Mouse (Mus musculus) Patski (cell line): ENCODE measurements around the gene Aph1a. TPM values are rescaled to one million over a fixed set of nuclear protein-coding genes. Genes with fewer than 3 reads are reported as not detected.
A peak's percentile ranks its signal among the peaks of the same experiment; 100 is the strongest.
"Not testable (repeated sequence)": the region's sequence is repeated elsewhere in the genome, so short reads cannot be mapped to it uniquely, and the experiment has no call there.

ENCODE experiments used
- ATAC-seq: fragments of 100-300 bp; one replicate; pipeline ENCODE4 v1.8.0; 2021
- CTCF ChIA-PET: fragments of 350-600 bp; sonication (Branson Sonifier 250); formaldehyde crosslinking; loops from one replicate; lab custom pipeline; 2022; ENCODE audit warnings: inconsistent platforms; lab: Charles Lee
- POLR2A ChIA-PET: fragments of 350-600 bp; sonication (Branson Sonifier 250); formaldehyde crosslinking; loops from one replicate; lab custom pipeline; 2022; ENCODE audit warnings: antibody characterized with exemption, inconsistent platforms; lab: Charles Lee
- DNase-seq: peaks from one replicate; pipeline ENCODE4 v3.0.0-alpha.2; 2011; ENCODE audit warnings: low read depth, low spot score
- H3K27me3 ChIP-seq: fragments of 371-371 bp; one replicate; pipeline ENCODE4 v1.5.1; 2021
- CTCF ChIP-seq: fragments of 100-300 bp; IDR thresholded peaks from one replicate; pipeline ENCODE4 v1.5.1; 2021
- in situ Hi-C: fragments of 300-500 bp; cut with MboI; formaldehyde crosslinking; loops from 3 replicates; pipeline ENCODE4 v1.11.1; 2018; ENCODE audit warnings: low pct_unique_long_range_greater_than_20kb, mixed read lengths
- polyA plus RNA-seq: library from polyadenylated mRNA; unstranded; gene quantifications from one replicate; pipeline ENCODE4 v1.2.3, GENCODE M21; 2021

Aph1a gene
- polyA plus RNA-seq, 1 experiment from 2014 or later: 297 TPM

DNA sequence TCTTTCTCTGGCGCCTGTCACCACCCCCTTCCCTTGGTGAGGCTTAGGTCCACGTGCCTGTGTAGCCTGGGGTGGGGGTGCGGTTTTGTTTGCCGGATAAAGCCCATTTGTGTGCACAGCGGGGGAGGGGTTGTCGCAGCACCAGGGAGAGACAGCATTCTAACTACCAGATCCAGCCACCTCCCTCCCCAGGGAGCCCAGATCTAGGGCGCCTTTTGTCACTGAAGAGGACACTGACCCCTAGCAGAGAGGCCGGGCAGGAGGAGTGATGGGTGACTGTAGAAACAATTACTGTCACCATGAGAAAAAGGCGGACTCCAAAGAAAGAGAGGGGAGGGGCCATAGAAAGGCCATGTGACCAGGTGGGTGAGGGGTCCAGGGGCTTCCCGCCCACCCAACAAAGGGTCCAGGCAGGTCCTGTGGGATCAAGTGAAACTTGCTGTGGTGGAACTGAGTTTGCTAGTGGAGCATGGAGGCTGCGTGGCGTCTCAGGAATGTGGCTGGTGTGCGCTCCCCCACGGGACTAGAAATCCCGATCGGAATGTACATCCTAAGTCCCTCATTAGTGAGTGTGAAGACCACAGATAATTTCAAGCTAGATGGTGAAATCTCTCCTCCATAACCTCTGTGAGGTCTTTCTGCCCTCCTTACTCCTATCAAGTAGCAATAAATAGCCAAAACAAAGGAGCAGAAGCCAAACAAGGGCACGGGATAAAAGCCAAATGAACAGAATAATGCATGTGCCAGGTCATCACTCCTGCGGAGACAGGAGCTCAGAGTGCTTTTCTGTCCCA, 11.6 kb downstream of the Aph1a start:
- ChIA-PET CTCF (interaction anchor here (1.0 to 6.0 kb wide), 20 partner anchors 7 to 61 kb away, joined by 3 to 46 read pairs (median 8); partner anchors contain the start of genes Aph1a, Ciart and Mrps21), POLR2A (interaction anchor here (0.6 to 3.8 kb wide), 9 partner anchors 9 to 41 kb away, joined by 3 to 16 read pairs (median 5); partner anchors contain the start of genes Aph1a and Ciart)
- in situ Hi-C loops: no loop called here
- peak; percentile 45 for ATAC-seq
- peak; percentile 71 for DNase-seq
- H3K27me3 ChIP-seq: no peaks in the 10 kb centered on the region
- TF ChIP-seq CTCF: no peak

DNA sequence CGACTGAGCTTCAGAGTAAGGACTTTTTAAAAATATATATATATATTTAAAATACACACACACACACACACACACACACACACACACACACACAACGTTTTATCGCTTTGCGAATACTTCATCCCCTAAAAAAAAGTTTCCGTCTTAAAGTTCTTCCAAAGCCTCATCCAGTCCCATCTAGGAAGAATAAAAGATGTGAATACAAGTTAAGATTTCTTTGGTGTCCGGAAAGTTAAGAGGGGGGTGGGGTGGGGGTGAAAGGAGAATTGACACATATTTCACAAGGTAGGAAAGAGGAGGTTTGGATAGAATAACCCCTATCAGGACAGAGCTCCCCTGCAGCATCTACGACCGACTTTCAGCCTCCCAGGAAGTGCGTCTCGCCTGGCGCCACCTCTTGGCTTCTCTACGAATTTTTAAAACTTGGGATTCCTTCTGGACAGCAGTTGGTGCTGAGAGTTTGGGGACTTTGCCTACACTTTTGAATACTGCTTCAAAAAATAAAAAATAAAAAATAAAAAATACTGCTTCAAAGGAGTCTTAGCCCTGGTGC, 12.2 kb downstream of the Aph1a start:
- POLR2A ChIA-PET: interaction anchor here (0.6 to 3.8 kb wide), 9 partner anchors 10 to 41 kb away, joined by 3 to 16 read pairs (median 5); partner anchors contain the start of genes Aph1a and Ciart
- ATAC-seq: peak; percentile 24
- CTCF ChIA-PET: interaction anchor here (0.6 to 6.0 kb wide), 24 partner anchors 8 to 403 kb away, joined by 3 to 46 read pairs (median 6); partner anchors contain the start of genes Aph1a, Ciart and Mrps21

DNA sequence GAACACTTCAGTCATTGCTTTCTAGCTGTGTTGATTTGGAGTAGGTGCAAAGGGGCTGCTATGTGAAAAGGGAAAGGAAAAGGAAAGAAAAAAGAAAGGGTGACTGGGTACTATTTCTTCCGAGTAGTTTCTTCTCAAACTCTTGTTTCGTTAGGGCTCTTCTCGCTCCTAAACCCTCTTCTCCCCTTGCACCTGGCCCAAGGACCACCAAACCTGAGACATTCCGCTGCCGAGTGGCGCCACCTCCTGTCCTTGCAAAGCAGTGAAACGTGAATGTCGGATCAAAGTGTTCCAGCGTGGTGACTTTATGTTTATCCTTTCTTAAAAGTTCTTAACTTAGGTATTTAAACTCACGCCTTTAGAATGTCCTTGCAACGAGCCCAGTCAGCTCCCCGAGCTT, 13.1 kb downstream of the Aph1a start:
- no peak for DNase-seq
- no peak for TF ChIP-seq CTCF
- H3K27me3 ChIP-seq: no peaks in the 10 kb centered on the region
- no peak for ATAC-seq
- CTCF ChIA-PET: interaction anchor here (0.6 to 6.0 kb wide), 30 partner anchors 9 to 404 kb away, joined by 3 to 46 read pairs (median 5); partner anchors contain the start of genes Adamtsl4, Ciart and Mrps21
- POLR2A ChIA-PET: interaction anchor here (1.0 to 3.8 kb wide), 7 partner anchors 13 to 34 kb away, joined by 3 to 16 read pairs (median 6); partner anchors contain the start of genes Aph1a and Ciart
- in situ Hi-C loops: no loop called here

More for the DNA sequence above, 12.2 kb downstream of the Aph1a start:
- no peak for DNase-seq
- no peaks in the 10 kb centered on the region for H3K27me3 ChIP-seq
- no peak for TF ChIP-seq CTCF
- in situ Hi-C loops: no loop called here

DNA sequence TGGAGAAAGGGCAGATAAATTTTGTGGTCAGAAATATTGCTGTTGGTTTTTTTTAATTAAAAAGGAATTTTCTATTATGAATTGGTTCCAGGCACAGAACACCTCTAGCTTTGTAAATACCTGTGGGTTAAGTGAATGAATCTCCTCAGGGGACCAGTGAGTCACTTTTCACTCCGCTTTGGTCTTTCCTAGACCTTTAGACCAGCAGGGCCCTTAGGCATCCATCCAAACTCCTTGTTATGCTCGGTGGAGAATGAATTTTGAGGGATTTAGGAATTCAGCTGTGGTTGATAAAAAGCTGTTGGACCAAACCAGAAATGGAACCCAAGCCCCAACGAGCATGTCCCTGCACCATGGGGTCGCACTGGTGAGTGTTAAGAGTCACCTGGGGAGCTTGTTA, 13.8 kb downstream of the Aph1a start:
- ATAC-seq (peak; percentile 63), DNase-seq (peak; percentile 100)
- TF ChIP-seq CTCF: no peak
- POLR2A ChIA-PET: interaction anchor here (0.6 to 2.1 kb wide), 7 partner anchors 16 to 269 kb away, joined by 3 to 16 read pairs (median 5); partner anchors contain the start of gene Ciart
- in situ Hi-C loops: no loop called here
- H3K27me3 ChIP-seq: no peaks in the 10 kb centered on the region
- CTCF ChIA-PET: interaction anchor here (0.9 to 6.0 kb wide), 22 partner anchors 9 to 220 kb away, joined by 3 to 46 read pairs (median 5); partner anchors contain the start of genes Adamtsl4, Ciart and Mrps21

DNA sequence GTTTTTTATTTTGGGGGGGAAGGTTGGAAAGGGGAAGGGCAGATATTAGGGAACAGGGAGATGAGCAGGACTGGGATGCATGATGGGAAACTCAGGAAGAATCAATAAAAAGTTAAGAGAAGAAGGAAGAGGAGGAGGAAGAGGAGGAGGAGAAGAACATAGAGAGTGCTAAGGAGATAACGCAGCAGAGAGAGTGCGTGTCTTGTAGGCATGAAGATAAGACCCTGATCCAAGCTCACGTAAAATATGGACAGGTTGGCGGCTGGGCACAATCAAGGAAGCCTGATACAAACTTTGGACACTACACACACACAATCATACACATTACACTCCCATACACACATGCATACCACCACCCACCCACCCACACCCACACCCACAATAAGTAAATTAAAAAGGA, 20.9 kb downstream of the Aph1a start:
- DNase-seq: no peak
- in situ Hi-C loops: no loop called here
- CTCF ChIA-PET: interaction anchor here (0.9 to 1.2 kb wide), 3 partner anchors 12 to 52 kb away, joined by 3 to 5 read pairs (median 3); no protein-coding TSS in a partner anchor
- H3K27me3 ChIP-seq: no peaks in the 10 kb centered on the region
- no peak for TF ChIP-seq CTCF
- ATAC-seq: no peak
- POLR2A ChIA-PET: interaction anchor here (0.6 to 0.7 kb wide), 2 partner anchors 259 to 630 kb away, joined by 3 to 4 read pairs; no protein-coding TSS in a partner anchor

DNA sequence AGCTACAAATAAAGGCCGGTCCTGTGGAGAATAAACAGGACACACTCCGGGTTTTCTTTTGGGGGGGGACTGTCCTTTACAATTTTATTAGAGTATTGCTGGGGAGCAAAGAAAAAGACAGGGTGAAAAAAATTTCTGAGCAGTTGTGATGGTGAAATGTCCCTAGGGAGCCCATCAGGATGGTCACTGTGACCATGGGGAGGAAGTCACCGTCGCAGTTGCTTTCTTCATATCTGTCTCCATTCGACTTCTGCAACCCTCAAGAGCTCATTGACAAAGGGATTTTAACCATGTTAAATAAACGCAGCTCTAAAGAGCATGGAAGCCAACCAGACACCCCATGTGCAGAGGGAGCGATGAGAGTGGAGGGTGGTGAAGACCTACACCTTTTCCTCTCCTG, 23.0 kb downstream of the Aph1a start:
- no peak for ATAC-seq
- in situ Hi-C loops: no loop called here
- no peak for TF ChIP-seq CTCF
- no peak for DNase-seq
- POLR2A ChIA-PET: interaction anchor here (1.1 kb wide), 1 partner anchor 10 kb away, joined by 4 read pairs; no protein-coding TSS in a partner anchor
- H3K27me3 ChIP-seq: no peaks in the 10 kb centered on the region
- CTCF ChIA-PET: interaction anchor here (1.5 to 2.9 kb wide), 3 partner anchors 10 to 17 kb away, joined by 3 to 19 read pairs (median 5); no protein-coding TSS in a partner anchor

DNA sequence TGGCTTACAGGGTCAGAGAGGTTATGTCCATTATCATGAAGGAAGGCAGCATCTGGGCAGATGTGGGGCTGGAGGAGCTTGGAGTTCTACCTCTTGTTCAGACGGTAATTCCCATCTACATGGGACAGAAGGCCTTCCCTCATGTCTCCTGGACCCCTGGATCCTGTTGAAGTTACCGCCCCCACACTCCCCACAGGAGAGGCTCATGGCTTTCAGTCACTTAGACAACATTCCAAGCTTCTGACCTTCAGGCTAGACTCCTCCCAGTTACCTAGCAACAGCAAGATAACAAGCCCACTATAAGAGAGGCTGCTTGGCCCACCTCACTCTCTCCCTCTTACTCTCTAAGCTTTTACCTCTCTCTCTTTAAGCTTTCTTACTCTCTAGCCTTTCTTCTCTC, 26.8 kb downstream of the Aph1a start:
- DNase-seq, H3K27me3 ChIP-seq, ATAC-seq, in situ Hi-C loops: not testable (repeated sequence)
- CTCF ChIA-PET: interaction anchor here (0.8 to 1.7 kb wide), 4 partner anchors 12 to 145 kb away, joined by 4 to 7 read pairs (median 4); no protein-coding TSS in a partner anchor
- POLR2A ChIA-PET: interaction anchor here (0.6 kb wide), 1 partner anchor 10 kb away, joined by 5 read pairs; no protein-coding TSS in a partner anchor

DNA sequence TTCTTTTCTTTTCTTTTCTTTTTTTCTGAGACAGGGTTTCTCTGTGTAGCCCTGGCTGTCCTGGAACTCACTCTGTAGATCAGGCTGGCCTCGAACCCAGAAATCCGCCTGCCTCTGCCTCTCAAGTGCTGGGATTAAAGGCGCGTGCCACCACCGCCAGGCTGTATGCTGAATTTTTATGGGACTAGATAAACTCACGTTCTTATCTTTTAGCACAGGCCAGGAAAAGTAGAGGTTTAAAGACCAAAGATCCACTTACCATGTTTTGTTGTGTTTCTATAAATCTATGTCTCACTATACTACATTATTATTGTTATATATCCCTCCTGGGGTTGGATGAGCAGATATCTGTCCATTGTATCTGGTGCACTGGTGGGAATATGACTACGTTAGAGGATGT, 29.7 kb downstream of the Aph1a start:
- in situ Hi-C loops, DNase-seq, ATAC-seq, H3K27me3 ChIP-seq, POLR2A ChIA-PET: not testable (repeated sequence)
- CTCF ChIA-PET: interaction anchor here (2.2 kb wide), 1 partner anchor 17 kb away, joined by 5 read pairs; no protein-coding TSS in a partner anchor

DNA sequence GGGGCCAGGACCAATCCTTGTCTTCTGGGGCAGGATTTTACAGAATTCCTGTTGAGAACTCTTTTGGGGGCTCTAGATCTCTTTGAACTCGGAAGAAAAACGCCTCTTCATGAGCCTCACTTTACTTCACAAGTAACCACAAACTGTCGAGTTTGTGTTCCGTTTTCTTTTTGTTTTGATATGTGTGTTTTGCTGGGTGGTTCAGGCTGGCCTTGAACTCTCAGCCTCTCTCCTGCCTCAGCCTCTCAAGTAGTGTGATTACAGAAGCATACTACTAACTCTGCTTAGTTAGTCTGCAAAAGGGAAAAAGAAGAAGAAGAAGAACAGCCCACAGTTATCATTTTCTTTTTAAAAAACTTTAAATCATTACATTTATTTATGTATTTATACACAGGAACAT, 30.4 kb downstream of the Aph1a start:
- no peak for DNase-seq
- in situ Hi-C loops: no loop called here
- CTCF ChIA-PET: interaction anchor here (1.3 kb wide), 1 partner anchor 9 kb away, joined by 3 read pairs; no protein-coding TSS in a partner anchor
- H3K27me3 ChIP-seq: no peaks in the 10 kb centered on the region
- no peak for ATAC-seq
- TF ChIP-seq CTCF: no peak
- POLR2A ChIA-PET: no interaction called here

DNA sequence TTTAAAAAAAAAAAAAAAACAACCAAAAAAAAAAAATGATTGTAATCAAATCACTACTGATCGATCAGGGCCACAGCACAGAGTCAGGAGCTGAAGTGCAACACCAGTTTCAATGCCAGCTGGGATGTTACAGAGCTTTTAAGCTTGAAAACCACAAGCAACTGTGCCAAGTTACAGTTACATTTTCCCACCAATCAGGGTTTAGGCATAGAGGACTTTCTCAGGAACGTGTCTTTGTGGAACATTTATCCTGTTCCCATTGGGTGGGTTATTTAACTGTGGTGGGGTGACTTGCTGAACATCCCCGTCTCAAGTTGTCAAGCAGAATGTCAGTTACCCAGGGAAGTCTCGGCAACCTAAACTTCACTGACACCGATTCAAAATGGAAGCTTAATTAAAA, 31.3 kb downstream of the Aph1a start:
- no peak for TF ChIP-seq CTCF
- in situ Hi-C loops: no loop called here
- ChIA-PET POLR2A (interaction anchor here (1.3 kb wide), 1 partner anchor 19 kb away, joined by 4 read pairs; no protein-coding TSS in a partner anchor), CTCF (interaction anchor here (1.3 kb wide), 1 partner anchor 8 kb away, joined by 3 read pairs; no protein-coding TSS in a partner anchor)
- DNase-seq: no peak
- no peaks in the 10 kb centered on the region for H3K27me3 ChIP-seq
- ATAC-seq: no peak
